Mouse (Mus musculus) c-Kit-positive CD71-positive TER-119-positive erythroid progenitor cells, embryonic 14.5 days (primary cell): ENCODE data around the gene Tmem81.
A peak's percentile ranks its signal among the peaks of the same experiment; 100 is the strongest.

Experiments
- DNase-seq: peaks from one replicate; pipeline ENCODE4 v3.0.0-alpha.2; 2013; ENCODE audit warnings: low spot score

The Tmem81 gene

DNA sequence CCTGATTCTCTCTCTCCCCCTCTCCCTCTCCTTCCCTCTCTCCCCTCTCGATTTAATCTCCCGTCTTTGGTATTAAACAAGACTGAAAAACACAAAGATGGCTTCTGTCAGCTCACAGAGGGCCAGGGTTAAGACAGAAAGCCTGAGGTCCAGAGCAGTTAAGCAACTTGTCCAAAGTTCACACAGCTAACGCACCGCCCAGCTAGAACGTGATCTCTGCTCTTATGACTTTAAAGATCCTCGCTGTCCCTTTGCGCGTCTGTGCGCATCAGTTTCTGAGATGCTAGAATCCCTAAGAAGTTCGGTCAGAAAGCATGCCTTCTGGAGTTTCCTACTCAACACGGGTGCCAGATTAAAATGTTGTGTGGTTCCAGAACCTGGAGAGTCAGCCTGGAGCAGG, 13.7 kb downstream of the Tmem81 start:
- no peak for DNase-seq

DNA sequence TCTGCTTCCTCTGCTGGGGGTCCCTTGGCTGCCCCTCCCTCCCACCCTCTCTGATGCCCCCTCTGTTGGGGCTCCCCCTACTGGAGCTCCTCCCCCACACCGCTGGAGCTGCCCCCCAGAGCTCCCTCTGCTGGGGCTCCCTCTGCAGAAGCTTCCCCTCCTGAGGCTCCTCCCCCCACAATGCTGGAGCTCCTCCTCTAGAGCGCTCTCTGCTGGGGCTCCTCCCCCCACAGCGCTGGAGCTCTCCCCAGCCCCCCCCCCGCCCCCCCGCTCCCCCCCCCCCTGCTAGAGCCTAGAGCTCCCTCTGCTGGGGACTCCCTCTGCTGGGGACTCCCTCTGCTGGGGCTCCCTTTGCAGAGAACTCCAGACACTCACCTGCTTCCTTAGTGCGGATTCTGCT, 14.7 kb downstream of the Tmem81 start:
- DNase-seq: peak; percentile 28

DNA sequence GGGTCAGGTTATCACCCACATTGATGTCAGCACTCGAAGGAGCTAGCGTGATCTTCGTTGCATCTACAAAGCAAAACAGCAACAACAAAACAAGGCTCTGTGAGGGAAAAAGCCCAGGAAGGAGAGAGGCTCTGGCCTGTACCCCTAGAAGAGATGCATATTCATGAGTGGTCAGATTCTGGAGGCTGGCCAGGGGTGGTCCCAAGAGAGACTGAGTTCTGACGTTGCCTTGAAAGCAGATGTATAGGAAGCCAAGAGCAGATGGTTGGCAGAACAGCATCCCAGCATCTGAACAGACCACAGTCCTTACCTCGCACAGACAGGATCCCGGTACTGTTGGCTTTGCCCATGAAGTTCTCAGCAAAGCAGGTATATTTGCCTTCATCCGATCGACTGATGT, 17.0 kb downstream of the Tmem81 start:
- no peak for DNase-seq

DNA sequence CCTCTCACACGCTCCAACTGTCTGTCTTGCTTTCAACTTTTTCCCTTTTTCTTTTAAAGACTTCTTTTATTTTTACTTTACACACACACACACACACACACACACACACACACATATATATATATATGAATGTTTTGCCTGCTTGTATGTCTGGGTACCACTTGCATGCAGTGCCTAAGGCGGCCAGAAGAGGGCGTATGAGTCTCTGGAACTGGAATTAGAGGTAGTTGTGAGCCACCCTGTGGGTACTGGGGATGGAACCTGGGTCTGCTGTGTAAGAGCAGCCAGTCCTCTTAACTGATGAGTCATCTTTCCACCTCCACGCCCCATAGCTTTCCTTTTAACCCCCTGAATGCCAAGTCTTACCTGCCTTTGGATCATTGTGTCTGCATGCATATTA, 17.9 kb downstream of the Tmem81 start:
- peak; percentile 43 for DNase-seq

DNA sequence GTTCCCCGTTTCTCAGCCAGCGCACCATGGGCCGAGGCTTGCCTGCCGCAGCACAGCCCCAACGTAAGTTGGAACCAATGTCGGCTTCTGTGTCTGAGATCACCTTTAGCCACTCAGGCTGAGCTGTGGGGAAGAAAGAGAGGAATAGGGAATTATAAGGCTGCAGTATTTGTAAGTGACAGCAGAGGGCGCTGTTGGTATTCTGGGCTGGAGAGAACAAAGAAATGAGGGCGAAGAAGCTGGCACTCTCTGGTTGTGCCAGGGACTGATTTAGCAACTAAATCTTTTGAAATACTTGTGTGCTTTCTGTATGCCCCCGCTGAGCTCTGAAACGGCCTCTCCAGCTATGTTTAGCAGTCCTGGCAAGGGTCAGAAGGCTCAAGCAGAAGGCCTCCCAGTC, 19.8 kb downstream of the Tmem81 start:
- DNase-seq: peak; percentile 45

DNA sequence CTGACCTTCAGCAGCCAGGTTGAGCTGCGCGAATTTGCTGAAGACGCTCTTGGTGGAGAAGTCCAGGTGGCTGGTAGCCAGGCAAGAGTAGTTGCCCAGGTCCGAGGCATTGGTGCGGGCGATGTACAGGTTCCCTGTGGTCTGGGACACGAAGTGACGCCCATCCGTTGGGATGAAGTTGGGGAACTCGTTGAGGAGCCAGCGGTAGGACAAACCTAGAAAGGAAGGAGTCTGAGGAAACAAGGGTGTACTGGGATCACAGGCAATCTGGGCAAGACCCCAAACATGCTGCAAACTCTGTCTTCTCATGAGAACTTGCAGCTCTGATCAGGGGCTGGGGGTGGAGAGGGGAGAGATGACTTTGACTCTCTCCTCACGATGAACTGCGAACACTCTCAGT, 22.0 kb downstream of the Tmem81 start:
- no peak for DNase-seq

DNA sequence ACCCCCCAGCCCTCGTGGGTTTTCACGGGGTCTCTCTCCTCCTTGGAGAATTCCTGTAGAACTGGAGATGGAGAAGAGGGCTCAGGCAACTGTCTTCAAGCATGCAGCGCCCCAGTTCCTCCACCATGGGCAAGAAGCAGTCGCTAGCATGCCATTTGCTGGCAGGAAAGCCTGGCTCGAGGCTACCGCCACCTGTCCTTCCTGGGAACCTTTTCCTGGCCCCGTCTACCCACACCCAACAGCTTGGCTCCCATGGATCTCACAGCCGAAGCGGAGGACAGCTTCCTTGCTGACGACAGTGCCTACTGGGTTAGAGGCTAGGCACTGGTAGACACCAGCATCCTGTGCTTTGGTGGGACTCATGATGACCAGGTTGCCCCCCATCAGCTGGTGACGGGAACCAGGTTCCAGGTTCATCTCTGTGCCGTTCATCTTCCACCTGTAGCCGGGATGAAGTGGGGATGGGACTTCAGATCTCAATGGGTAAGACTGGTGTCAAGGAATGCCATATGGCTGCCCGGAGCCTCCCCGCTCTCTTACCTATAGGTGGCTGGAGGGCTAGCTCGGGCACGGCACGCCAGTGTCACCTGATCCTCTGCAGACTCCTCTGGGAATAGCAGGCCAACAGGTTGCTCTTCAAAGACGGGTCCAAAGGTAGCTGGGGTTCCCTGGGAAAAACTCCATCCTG, 22.8 kb downstream of the Tmem81 start:
- DNase-seq: no peak

DNA sequence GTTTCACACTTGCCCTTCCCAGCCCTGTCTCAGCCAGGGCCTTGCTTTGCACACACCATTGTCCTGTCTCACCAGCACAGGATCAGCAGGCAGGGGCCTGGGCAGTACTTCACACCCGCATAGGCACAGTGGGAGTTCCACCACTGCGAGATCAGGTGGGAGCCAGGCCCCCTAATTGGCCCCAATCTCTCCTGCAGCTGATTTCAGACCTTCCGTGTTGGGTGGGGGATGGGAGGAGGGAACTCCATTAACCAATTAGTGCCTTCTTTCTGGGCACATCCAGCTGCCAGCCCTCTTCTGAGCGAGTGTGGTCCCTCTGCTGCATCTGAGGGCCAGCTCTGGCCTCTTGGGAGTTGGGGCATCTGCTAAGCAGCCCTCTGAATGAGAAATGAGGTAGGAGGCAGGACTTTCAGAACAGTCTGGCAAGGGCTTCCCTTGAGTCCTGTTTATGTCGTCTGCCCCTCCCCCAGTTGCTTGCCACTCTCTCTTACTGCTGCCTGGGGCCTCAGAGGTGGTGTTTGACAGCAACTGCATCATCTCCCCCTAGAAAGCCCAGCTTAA, 24.7 kb downstream of the Tmem81 start:
- no peak for DNase-seq

DNA sequence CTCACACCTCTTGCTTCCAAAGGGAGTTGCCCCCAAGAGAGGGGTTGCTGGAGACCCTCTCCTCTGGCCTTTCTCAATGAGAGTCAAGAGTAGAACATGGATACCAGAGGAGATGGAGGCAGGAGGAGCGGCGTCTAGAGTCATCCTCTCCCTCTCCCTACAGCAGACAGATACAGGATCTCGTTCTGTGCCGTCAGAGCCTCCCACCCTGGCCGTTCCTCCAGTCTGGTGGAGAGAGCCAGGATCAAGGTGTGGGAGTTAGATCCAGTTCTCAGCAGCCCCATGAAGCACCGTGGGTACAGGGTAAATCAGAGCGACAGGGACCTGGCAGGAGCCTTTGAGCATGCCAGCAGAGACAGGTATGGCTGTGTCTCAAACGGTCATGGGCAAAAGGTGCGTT, 26.5 kb downstream of the Tmem81 start:
- no peak for DNase-seq

DNA sequence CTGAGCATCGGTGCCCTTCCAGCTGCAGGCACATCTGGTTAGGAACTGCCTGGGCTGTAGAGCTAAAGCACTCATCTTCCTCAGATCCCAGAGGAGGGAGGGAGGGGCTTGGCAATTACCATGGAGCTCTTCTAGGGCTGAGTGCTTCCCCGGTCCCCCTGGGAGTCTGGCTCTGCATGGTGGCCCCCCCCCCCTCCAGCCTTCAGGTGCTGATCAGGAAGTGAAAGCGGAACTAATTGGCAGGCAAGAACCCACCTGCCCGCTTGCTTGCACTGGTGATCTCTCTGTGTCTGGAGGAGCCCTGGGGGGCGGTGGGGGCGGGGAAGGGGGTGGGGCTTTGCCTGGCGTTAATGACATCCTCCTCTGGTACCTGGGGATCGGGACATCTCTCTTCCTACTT, 27.8 kb downstream of the Tmem81 start:
- no peak for DNase-seq

DNA sequence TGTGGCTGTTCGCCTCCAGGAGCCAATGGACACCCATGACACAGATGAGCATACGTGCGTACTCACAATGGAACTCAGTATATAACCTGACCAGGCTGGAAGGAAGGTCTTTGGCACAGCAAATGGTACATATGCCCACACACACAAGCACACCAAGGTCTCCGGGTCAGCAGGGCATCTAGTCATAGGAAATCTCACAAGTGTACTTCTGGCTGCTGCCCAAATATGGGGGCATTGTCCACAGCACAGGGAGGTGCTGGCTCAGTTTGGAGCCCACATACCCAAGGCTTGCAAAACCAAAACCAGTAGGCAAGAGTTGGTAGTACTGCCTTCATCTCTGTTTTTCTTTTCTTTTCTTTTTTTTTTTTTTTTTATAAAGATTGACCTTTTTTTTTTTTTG, 29.5 kb downstream of the Tmem81 start:
- no peak for DNase-seq

DNA sequence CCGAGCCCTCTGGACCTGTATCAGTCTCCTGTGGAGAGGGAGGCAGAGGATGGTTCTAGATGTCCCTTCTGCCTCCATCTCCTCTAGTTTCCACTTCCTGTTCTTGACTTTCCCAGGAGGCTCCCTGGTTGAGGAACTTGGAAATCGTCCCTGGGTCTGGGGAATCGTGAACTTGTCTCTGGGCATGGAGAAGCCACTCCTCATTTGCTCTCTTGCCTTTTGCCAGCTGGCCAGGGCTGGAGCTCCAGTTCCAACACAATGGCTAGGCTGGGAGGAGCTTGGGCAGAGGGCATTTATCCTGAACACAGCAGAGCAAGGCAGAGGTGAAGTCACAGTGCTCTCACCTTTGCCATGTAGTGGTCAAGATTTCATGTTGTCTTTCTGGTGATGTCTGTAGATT, 30.4 kb downstream of the Tmem81 start:
- no peak for DNase-seq

DNA sequence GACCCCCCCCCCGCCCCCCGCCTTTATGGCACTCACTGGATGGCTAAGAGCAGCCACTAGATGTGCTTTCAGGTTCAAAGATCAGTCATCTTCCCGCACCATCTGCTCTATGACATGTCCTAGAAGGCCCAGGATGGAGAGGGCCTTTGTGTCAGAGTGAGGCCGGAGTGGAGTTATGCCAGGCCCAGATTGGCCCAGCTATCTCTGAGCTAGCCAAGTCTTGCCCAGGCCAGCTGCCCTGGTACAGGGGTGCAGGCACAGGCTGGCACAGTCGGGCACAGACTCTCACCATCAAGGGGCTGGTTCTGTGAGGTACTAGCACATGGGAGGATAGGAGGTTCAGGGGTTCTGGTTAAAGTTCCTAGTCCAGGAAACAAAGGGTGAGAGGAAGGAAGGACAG, 31.7 kb downstream of the Tmem81 start:
- no peak for DNase-seq

DNA sequence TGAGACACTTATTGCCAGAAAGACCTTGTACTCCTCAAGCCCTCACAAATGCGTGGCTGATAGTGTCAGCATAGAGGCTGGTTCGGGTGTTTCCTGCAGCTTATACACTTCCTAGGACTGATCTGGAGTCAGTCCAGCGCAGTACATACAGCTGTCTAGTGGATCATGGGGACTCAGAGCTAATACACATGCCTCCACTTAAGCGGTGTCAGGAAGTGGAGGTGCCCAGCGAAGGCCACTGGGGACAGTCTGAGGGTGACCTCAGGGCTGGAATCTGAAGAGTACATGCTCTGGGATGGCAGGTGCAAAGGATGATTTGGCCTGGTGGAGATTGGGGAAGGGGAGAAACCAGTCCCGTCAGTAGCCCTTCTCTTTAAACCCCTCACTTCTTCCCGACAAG, 34.7 kb downstream of the Tmem81 start:
- DNase-seq: no peak

DNA sequence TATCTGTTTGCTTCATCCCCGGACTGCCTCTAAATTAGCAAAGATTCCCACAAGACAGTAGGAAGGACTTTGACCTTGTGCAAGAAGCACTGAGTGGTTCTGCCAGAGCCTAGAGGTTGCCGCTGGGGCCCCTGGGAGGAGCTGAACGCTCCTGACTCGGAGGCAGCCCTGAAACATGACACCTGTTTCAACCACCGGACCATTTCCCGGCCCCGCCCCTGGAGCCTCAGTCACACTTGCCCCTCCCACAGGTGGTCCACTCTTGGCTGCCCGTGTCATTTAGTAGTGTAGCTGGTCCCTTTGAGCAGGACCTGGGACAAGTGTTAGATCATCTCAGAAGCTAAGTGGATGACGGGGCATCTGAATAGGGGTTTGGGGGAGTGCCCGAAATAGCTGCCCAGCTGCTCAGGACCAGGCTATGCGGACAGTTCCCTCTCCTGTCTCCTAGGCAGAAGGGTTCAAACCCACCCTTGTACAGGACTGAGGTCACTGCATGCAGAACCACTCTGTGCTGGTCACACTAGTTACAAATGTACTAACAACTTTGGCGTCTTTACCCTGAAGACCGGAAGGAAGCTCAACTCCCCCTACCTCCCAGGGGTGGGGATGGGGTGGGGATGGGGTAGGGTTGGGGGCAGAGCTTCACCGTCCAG, 35.3 kb downstream of the Tmem81 start:
- no peak for DNase-seq

DNA sequence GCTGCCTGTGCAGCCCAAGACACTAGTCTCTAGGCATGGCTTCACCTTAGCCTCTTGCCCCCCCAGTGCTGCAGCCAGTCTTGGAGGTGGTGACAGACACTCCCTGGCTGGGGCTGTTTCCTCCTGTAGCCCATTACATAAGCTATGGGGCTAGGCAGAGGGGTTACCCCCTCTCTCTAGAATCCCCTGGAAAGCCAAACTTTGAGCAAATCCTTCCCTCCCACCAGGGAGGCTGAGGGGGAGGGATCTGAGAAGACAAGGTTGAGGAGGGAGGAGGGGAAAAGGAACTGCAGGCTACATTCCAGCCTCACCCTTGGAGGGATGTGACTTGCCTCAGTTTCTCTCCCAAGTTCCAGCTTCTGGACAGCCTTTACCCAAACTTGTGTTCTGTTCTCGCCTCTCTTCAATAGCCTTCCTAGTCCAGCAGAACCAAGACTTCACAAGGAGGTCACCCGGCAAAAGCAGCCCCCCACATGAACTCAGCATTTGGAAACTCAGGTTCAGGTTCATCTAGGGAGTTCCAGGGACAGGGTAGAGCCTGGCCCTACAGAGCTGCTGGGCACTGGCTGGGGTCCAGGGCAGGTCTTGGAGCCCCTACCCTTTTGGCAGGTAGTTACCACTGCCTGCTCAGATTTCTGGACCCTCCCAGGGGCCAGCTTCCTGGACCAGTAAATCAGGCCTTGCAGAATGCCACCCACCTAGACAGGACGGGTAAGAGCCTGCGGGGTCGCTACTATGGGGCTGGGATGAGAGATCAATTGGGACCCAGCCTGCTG, 36.0 kb downstream of the Tmem81 start:
- no peak for DNase-seq

DNA sequence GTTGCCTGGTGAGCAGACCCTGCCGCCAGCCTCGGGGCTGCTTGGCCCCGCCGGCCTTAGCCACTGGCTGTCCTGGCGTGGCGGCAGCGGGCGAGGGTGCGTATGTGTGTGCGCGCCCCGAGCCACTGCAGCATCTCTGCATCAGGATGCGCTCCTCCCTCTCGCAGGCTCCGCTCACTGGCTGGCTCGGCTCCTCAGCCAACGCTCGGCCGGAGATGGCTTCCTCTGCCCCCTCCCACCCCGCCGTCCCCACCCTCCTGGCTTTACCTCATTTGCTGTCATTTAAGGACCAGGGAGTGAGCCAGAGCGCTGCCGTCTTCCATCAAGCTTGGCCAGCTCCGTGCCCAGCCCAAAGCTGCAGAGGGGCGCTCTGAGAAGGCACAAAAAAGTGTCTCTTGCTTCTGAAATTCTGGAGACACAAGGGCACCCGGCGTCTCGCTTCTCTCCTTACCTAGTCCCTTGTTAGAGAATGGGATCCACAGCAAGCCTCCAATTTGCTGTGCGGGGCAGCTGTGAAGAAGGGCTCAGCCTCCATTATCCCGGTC, 36.8 kb downstream of the Tmem81 start, which contains the start of gene Cntn2:
TSS of gene Cntn2 (minus strand) at position 495 of the 545 bp plus-strand sequence.
- no peak for DNase-seq

DNA sequence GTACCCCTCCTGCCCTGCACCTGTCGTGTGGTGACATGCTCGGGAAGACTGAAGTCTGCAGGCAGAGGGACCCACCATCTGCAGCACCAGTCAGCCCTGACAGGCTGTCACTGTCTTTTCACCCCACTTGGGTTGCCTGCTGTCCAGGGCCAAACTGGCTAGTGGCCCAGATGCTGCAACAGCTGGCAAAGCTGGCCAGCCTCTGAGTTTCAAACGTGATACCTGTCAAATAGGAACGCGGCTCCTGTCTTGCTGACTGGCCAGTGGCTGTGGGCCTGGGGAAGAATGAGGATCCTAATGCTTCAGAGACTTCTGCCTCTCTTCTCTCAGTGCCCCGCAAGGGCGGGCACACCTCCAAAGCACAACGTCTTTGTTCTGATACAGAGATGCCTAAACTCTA, 37.8 kb downstream of the Tmem81 start:
- no peak for DNase-seq

DNA sequence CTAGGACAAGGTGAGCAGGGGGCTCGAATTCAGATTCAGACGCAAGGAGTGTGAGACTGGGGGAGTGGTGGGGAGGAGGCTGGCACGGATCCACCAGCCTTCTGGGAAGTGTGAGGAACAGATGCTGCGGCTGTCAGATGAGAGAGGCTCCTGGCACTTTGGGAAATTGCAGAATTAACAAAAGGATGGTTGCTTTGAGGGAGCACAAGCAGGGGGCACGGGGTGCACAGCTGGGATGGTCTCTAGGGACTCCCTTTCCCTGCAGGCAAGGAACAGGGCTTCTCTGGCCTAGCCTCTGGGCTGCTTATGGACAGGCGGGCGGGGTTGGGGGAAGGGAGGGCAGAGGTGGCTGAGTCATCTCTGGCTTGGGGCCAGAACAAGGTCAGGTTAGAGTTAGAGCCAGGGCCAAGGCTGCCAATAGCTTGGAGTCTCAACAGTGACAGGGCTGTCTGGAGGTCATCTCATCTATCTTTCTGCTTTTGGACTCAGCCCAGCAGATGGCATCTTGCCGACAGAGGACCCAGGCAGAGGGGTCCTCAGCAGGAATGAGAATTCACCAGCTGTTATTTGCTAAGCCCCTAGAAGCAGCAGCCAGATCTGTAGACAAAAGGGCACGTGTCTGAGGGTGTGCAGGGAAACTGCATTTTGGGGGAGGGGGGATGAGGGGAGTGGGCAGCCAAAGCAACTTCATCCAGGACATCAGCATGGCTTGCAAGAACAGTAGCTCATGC, 52.0 kb downstream of the Tmem81 start:
- DNase-seq: no peak
